Mouse (Mus musculus) ES-E14 (cell line): ENCODE measurements around the gene Tmpo.

Experiments used
- CHD2 ChIP-seq: IDR thresholded peaks from 2 replicates; pipeline ENCODE4 v1.6.1; 2014; ENCODE audit warnings: mild to moderate bottlenecking, low read depth, low read length, inconsistent platforms
- HCFC1 ChIP-seq: IDR thresholded peaks from 2 replicates; pipeline ENCODE4 v1.6.1; 2012; ENCODE audit warnings: low read length, inconsistent platforms, borderline replicate concordance; ENCODE audit not compliant: insufficient read depth
- MAFK ChIP-seq: IDR thresholded peaks from 2 replicates; pipeline ENCODE4 v1.6.1; 2014; ENCODE audit warnings: mild to moderate bottlenecking, low read depth, low read length, inconsistent platforms; ENCODE audit not compliant: insufficient read depth
- ZC3H11A ChIP-seq: IDR thresholded peaks from 2 replicates; pipeline ENCODE4 v1.6.1; 2012; ENCODE audit warnings: low read depth, mild to moderate bottlenecking, inconsistent platforms, low read length, borderline replicate concordance
- ZNF384 ChIP-seq: IDR thresholded peaks from 2 replicates; pipeline ENCODE4 v1.6.1; 2012; ENCODE audit warnings: low read depth, low read length, inconsistent platforms

DNA sequence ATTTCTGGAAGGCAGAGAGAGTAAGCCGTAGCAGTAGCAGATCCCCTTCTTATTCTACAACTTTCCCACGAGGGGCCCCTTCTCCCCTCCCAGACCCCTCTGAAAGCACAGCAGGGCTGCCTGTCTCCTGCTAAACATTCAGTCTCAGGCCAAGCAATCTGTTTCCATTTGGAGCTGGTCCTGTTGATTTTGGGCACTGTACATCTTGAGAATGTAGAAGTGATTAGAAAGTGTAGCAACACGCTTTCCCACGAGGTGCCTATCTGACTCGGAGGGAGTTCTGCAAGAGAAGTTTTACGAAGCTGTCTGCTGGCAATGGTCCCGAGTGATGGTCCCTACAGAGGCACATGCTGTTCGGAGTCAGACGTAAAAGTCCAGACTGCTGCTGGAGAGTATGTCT, 27.3 kb upstream of the Tmpo start:
- TF ChIP-seq ZC3H11A (no peak), ZNF384 (no peak), MAFK (no peak), CHD2 (no peak), HCFC1 (no peak)
